Mouse (Mus musculus) heart, postnatal 0 days (tissue): ENCODE results near the gene Litaf.
"Not testable (repeated sequence)": the region's sequence is repeated elsewhere in the genome, so short reads cannot be mapped to it uniquely, and the experiment has no call there.

Experiments used
- CTCF ChIP-seq: IDR thresholded peaks from 2 replicates; pipeline ENCODE4 v1.5.1; 2016; ENCODE audit warnings: antibody characterized with exemption, control low read depth, low read depth
- EP300 ChIP-seq: IDR thresholded peaks from 2 replicates; pipeline ENCODE4 v1.6.1; 2016; ENCODE audit warnings: antibody characterized with exemption, low read depth

- TF ChIP-seq CTCF, EP300: not testable (repeated sequence)
These were observed 52.4 kb downstream of the Litaf start for GRCm38 (mm10) chr16:11013464-11014147.
